Mouse (Mus musculus) neural tube, embryonic 14.5 days (tissue): Measurements from ENCODE around the gene Cxcl16. TPM values are rescaled to one million over a fixed set of nuclear protein-coding genes. Genes with fewer than 3 reads are reported as not detected.
"Not testable (repeated sequence)": the region's sequence is repeated elsewhere in the genome, so short reads cannot be mapped to it uniquely, and the experiment has no call there.

Source experiments
- ATAC-seq: fragments of 200-750 bp; cut with Nextera tagmentation; 2 replicates; pipeline ENCODE4 v1.8.0; 2017; ENCODE audit warnings: low read depth, mild to moderate bottlenecking, moderate TSS enrichment, moderate library complexity
- H3K27ac ChIP-seq: fragments of 300-500 bp; sonication (generic); 2 replicates; pipeline ENCODE4 v1.5.1; 2014; ENCODE audit warnings: low read depth, mild to moderate bottlenecking, control low read depth, low read length, moderate library complexity, mixed read lengths
- H3K27me3 ChIP-seq: fragments of 300-500 bp; sonication (generic); 2 replicates; pipeline ENCODE4 v1.6.1; 2014; ENCODE audit warnings: low read length; ENCODE audit not compliant: control insufficient read depth, insufficient read depth
- H3K36me3 ChIP-seq: fragments of 300-500 bp; sonication (generic); 2 replicates; pipeline ENCODE4 v1.6.1; 2014; ENCODE audit warnings: low read length, mixed read lengths; ENCODE audit not compliant: control insufficient read depth, insufficient read depth
- H3K4me1 ChIP-seq: fragments of 300-500 bp; sonication (generic); 2 replicates; pipeline ENCODE4 v1.6.1; 2014; ENCODE audit warnings: low read length; ENCODE audit not compliant: control insufficient read depth, insufficient read depth
- H3K4me2 ChIP-seq: fragments of 300-500 bp; sonication (generic); 2 replicates; pipeline ENCODE4 v1.6.1; 2014; ENCODE audit warnings: mild to moderate bottlenecking, low read depth, low read length, control low read depth
- H3K4me3 ChIP-seq: fragments of 300-500 bp; sonication (generic); 2 replicates; pipeline ENCODE4 v1.5.1; 2014; ENCODE audit warnings: low read depth, low read length, control low read depth, mixed read lengths
- H3K9ac ChIP-seq: fragments of 300-500 bp; sonication (generic); replicated peaks from 2 replicates; pipeline ENCODE4 v1.6.1; 2014; ENCODE audit warnings: low read depth, mild to moderate bottlenecking, control low read depth, low read length, mixed read lengths
- H3K9me3 ChIP-seq: fragments of 300-500 bp; sonication (generic); 2 replicates; pipeline ENCODE4 v1.6.1; 2016; ENCODE audit warnings: low read length; ENCODE audit not compliant: control insufficient read depth
- WGBS: fragments of 180-500 bp; shearing (Covaris S2); extraction: QIAGEN DNeasy Blood & Tissue Kit; methylation state at CpG from one replicate; pipeline ENCODE4 v1.1.7; 2014; 5-methylcytosine and 5-hydroxymethylcytosine counted together
- polyA plus RNA-seq: library from polyadenylated mRNA; unstranded; fragments of >200 nt; fragmentation: Nextera tagmentation; extraction: Ambion mirVana; gene quantifications from 2 replicates; pipeline ENCODE4 v1.2.1, GENCODE M21; 2014

The Cxcl16 gene
- polyA plus RNA-seq, 1 experiment from 2014 or later, result 1.2 TPM

DNA sequence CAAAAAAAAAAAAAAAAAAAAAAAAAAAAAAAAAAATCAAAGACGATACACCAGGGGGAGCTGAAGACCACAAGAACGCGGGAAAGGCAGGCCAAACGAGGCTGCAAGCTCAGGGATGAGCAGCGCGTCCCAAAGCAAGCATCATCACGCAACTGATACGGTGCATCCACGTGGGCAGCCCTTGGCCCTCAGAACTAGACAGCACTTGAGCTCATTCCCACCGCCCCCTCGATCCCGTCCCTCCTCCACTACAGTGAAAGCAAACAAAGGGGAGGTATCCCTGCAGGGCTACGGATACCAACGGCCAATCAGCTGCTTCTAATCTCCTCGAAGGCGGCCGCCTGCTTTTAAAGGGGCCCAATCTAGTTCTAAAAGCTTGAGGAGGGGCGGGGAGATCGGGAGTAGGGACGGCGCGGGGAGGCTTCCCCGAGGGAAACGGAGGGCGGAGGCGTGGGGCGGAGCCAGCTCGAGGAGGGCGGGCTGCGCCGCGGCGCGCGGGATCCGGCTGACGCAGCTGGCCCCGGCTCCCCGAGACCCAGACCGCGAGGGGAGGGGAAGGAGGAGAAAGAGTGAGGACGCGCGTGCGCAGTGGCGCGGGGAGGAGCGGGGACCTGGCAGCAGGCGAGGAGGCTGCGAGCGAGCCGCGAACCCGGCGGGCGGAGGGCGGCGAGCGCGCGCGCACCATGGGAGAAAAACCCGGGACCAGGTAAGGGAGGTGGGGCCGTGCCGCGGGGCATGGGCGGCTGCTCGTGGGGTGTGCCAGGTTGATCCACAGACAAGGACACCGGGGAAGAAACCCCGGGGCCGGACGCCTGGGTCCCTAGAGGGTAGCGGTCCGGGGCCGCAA is 27.5 kb downstream of the Cxcl16 start, which contains the start of gene Arrb2:
Gene Arrb2 (plus strand): TSS at position 588 of the 847 bp plus-strand sequence.
- Histone ChIP-seq H3K9me3 (no peaks in the 10 kb centered on the region), H3K36me3 (peaks cover 8% of the 10 kb centered on the region; the same call in 1 of the 2 replicates), H3K27ac (peak within 1 kb of the TSS; percentile 90), H3K4me3 (peak within 1 kb of the TSS; percentile 83), H3K9ac (peak within 1 kb of the TSS; percentile 90), H3K4me1 (peaks cover 17% of the 10 kb centered on the region), H3K4me2 (peak within 1 kb of the TSS; percentile 84), H3K27me3 (no peaks in the 10 kb centered on the region)
- WGBS, result under 1% methylated on average over 72 of the region's 75 CpGs
- ATAC-seq, result peak; percentile 97

DNA sequence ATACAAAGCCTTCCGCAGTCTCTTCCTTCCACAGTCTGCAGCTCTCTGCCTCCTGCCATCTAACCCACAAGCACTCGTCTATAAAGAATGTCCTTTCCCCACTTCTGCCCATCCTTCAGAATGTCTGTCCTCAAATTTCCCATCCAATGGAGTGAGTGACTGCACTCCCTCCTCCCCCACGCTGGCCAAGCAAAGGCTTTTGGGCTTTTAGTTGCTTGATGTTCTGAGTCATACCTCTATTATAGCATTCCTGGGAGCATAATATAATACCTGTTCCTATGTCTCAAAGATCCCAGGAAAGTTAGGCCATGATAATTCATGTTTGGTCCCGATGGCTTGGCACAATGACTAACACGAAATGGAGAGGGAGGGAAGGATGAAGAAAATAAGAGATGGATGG is 28.2 kb downstream of the Cxcl16 start:
- Histone ChIP-seq H3K36me3 (peaks cover 2% of the 10 kb centered on the region; the same call in 1 of the 2 replicates), H3K9ac (peak overlapping the region; percentile 8; the same call in 1 of the 2 replicates), H3K4me2 (peak overlapping the region; percentile 84; the same call in 1 of the 2 replicates), H3K4me3 (peak overlapping the region; percentile 83), H3K27ac (peak overlapping the region; percentile 90), H3K9me3 (no peaks in the 10 kb centered on the region), H3K27me3 (no peaks in the 10 kb centered on the region), H3K4me1 (peaks cover 17% of the 10 kb centered on the region)
- ATAC-seq, result no peak
- WGBS, result 27% methylated on average over 5 of the region's 5 CpGs

DNA sequence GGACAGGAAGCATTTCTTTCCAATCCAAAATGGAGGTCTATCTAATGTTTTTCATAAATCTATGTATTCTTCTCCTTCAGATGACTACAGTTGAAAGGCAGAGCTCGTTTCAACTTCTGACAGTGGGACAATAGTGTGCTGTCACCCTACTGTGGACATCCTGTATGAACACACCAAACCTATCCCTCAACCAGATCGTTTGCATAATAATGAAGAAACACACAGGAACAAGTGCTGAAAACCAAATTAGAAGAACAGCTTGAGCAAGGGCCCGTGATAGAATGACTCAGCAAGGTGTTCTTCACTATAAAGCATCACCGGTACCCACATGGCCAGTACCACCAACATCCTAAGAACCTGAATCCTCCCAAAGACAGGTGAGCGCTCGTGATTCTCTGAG is 33.2 kb downstream of the Cxcl16 start:
- not testable (repeated sequence) for ATAC-seq, H3K27me3 ChIP-seq, H3K4me3 ChIP-seq, H3K4me2 ChIP-seq, H3K27ac ChIP-seq, H3K36me3 ChIP-seq, H3K9me3 ChIP-seq, H3K9ac ChIP-seq, H3K4me1 ChIP-seq
- 74% methylated on average over 6 of the region's 6 CpGs for WGBS

DNA sequence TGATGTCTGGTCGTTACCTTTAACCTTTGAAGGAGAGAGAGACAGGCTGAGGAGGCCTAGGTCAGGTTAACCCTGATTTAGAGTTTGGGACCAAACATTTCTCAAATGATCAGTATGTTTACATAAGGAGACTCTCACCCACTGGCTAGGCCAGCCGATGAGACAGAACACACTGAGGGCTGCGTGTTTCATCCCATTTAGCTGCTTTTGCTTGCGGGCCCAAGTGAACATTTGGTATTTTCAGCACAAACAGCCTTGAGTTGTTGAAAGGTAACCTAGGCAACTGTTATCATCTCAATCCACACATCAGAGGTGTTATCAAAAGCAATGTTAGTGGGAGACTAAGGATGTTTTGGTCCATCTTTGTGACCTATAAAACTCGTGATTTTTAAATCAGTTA is 40.3 kb downstream of the Cxcl16 start:
- WGBS, result 76% methylated on average over 5 of the region's 5 CpGs

DNA sequence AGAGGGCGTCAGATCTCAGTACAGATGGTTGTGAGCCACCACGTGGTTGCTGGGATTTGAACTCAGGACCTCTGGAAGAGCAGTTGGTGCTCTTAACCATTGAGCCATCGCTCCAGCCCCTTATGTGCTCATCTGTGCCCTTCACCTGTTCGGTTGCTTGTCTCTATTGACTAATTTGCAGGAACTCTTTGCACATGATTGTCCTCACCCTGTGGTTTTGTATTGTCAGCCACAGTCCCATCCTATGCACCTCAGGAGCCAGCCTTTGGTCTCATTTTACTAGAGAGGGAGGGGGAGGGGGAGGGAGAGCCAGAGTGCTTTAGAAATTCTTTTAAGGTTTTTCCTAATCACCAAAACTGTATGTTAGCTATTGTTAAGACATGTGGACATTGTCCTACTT is 41.6 kb downstream of the Cxcl16 start:
- H3K9ac ChIP-seq, result no peak overlapping the region
- ATAC-seq, result no peak
- no peaks in the 10 kb centered on the region for H3K27me3 ChIP-seq
- no peak overlapping the region for H3K27ac ChIP-seq
- H3K36me3 ChIP-seq, result no peaks in the 10 kb centered on the region
- H3K4me2 ChIP-seq, result no peak overlapping the region
- 75% methylated on average over 4 of the region's 4 CpGs for WGBS
- no peaks in the 10 kb centered on the region for H3K9me3 ChIP-seq
- no peaks in the 10 kb centered on the region for H3K4me1 ChIP-seq
- H3K4me3 ChIP-seq, result no peak overlapping the region

More for the DNA sequence above, 40.3 kb downstream of the Cxcl16 start:
- Histone ChIP-seq H3K4me3 (no peak overlapping the region), H3K27me3 (no peaks in the 10 kb centered on the region), H3K27ac (no peak overlapping the region), H3K4me1 (no peaks in the 10 kb centered on the region), H3K9me3 (no peaks in the 10 kb centered on the region), H3K4me2 (no peak overlapping the region), H3K9ac (no peak overlapping the region), H3K36me3 (no peaks in the 10 kb centered on the region)
- ATAC-seq, result no peak

DNA sequence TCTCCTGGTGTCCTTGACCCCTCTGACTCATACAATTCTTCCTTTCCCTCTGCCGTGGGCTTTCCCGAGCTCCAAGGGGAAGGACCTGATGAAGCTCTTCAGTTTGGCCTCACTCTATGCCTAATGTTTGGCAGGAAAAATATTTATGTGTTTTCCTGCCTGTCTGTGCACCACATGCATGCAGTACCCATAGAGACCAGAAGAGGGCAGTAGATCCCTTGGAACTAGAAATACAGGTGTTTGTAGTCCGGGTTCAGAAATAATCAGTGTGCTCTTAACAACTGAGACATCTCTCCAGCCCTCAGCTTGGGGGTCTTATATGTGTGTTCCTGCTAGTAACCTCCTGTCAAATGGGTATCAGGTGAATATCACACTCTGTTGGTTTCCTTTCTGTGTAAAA is 45.8 kb downstream of the Cxcl16 start:
- WGBS, result 13% methylated on average over 3 of the region's 3 CpGs
- H3K4me1 ChIP-seq, result peaks cover 3% of the 10 kb centered on the region
- no peak overlapping the region for H3K27ac ChIP-seq
- no peaks in the 10 kb centered on the region for H3K36me3 ChIP-seq
- no peak overlapping the region for H3K9ac ChIP-seq
- no peak overlapping the region for H3K4me3 ChIP-seq
- no peaks in the 10 kb centered on the region for H3K9me3 ChIP-seq
- H3K4me2 ChIP-seq, result no peak overlapping the region
- ATAC-seq, result no peak
- no peaks in the 10 kb centered on the region for H3K27me3 ChIP-seq

DNA sequence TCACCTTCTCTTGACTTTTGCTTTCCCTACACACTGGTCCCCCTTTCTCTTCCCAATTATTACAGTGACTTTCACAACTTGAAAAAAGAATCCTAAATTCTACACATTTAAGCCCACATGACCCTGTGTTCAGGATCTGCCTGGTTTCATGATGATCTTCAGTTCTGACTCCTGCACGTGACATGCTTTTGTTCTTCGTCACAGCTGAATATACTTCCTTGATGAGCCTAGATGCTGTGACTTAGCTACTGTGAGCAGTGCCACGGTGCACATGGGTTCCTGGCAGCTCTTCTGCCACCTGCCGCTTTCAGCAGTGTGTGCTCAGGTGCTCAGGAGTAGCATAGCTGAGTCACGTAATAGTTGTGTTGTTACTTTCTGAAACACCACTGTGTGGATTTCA is 47.2 kb downstream of the Cxcl16 start:
- no peak for ATAC-seq
- WGBS, result 77% methylated on average over 5 of the region's 5 CpGs
- no peaks in the 10 kb centered on the region for H3K27me3 ChIP-seq
- peaks cover 13% of the 10 kb centered on the region for H3K4me1 ChIP-seq
- no peak overlapping the region for H3K27ac ChIP-seq
- H3K9ac ChIP-seq, result no peak overlapping the region
- H3K36me3 ChIP-seq, result no peaks in the 10 kb centered on the region
- H3K9me3 ChIP-seq, result no peaks in the 10 kb centered on the region
- H3K4me2 ChIP-seq, result no peak overlapping the region
- H3K4me3 ChIP-seq, result no peak overlapping the region

DNA sequence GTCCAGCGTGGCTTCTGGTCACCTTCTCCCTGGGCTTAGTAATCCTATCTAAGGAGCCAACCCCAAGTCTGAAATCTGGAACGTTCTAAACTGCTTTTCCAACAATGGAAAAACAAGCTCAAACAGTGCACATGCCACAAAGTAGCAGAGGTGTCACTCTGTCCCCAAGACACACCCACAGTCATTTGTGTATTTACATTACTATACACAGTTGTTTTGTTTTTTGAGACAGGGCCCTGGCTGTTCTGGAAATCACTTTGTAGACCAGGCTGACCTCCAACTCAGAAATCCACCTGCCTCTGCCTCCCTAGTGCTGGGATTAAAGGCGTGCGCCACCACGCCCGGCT is 49.5 kb downstream of the Cxcl16 start:
- Histone ChIP-seq H3K27ac (peak overlapping the region; percentile 73), H3K9ac (peak overlapping the region; percentile 95), H3K9me3 (no peaks in the 10 kb centered on the region), H3K4me2 (peak overlapping the region; percentile 84), H3K4me1 (peaks cover 13% of the 10 kb centered on the region), H3K36me3 (no peaks in the 10 kb centered on the region), H3K27me3 (no peaks in the 10 kb centered on the region), H3K4me3 (peak overlapping the region; percentile 99)
- ATAC-seq, result no peak
- 63% methylated on average over 6 of the region's 6 CpGs for WGBS

DNA sequence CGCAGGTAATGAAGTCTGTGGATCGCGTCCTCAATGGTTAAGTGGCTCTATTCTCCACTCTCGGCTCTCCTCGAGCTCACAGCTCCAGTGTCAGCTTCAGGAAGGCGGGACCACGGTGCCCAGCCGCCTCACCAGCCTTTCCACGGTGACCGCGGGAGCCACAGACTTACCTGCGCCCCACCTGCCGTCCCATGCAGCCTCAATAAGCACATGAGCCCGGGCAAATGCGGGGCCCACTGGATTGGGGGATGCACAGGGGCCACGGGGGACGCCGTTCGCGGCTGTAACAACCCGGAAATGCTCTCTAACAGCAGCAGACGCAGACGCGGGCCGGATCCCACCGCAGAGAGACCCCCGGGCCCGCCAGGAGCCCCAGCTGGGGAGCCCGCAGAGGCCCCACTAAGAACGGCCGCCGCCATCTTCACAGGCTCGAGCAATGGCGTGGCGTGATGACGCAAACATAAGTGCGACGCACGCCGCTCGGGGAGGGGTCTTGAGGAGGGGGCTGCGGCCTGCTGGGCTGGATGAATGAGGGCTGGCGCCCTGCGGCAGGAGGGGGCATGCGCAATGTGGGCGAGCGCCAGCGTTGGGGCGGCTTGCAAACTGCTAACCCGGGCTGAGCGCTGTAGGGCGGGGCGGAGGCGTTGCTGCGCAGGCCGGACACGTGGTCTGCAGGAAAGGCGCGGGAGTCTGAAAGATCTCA is 50.0 kb downstream of the Cxcl16 start, which contains the start of gene Pelp1:
Gene Pelp1 (minus strand): TSS at position 438 of the 703 bp plus-strand sequence.
- WGBS, result under 1% methylated on average over 59 of the region's 59 CpGs
- no peaks in the 10 kb centered on the region for H3K27me3 ChIP-seq

More for the DNA sequence above, 50.0 kb downstream of the Cxcl16 start, which contains the start of gene Pelp1:
- Histone ChIP-seq H3K4me1 (peaks cover 13% of the 10 kb centered on the region), H3K4me3 (peak within 1 kb of the TSS; percentile 99), H3K9me3 (no peaks in the 10 kb centered on the region), H3K27ac (peak within 1 kb of the TSS; percentile 73), H3K36me3 (no peaks in the 10 kb centered on the region), H3K9ac (peak within 1 kb of the TSS; percentile 95), H3K4me2 (peak within 1 kb of the TSS; percentile 84)
- ATAC-seq, result peak; percentile 98
